Mouse (Mus musculus): ENCODE results near the gene Tpp1. TPM values are rescaled to one million over a fixed set of nuclear protein-coding genes. Genes with fewer than 3 reads are reported as not detected.
A peak's percentile ranks its signal among the peaks of the same experiment; 100 is the strongest.

The Tpp1 gene
- polyA plus RNA-seq, 1 experiment from 2014 or later: 77.5 TPM

DNA sequence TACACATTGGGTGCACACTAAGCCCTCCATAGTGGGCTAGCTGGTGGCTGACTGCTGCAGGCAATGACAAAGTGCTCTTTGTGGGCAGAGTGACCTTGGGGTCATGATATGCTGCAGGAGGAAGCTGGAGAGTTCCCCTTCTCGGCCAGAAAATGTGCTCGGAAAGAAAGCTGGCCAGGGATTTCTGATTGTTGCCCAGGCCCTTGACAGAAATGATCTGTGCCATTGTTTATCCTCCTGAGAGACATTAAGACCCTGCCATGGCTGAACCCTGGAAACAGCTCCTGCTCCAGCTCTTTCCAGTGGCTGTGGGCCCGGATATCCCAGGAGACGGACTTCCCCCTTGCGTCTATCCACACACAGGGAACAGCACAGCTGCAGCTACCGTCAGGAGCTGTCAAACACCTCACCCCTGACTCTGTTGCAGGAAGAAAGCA is 15.7 kb upstream of the Tpp1 start:
- no peak overlapping the region for H3K4me2 ChIP-seq (ENCODE audit: low read depth, low read length)
- no peaks in the 10 kb centered on the region for H3K9me3 ChIP-seq (replicated peaks; ENCODE audit: control insufficient read depth, low read length)
- H3K4me3 ChIP-seq (ENCODE audit: low read length): no peak overlapping the region
- H3K36me3 ChIP-seq (ENCODE audit: control insufficient read depth, insufficient read depth): peaks cover 12% of the 10 kb centered on the region; the same call in 1 of the 2 replicates
- 0 out of 2 replicates have a peak, but pooled peaks cover 7% of the 10 kb centered on the region for H3K4me1 ChIP-seq (ENCODE audit: control insufficient read depth, insufficient read depth, low read length)
- H3K27me3 ChIP-seq (ENCODE audit: control insufficient read depth, insufficient read depth, low read length): peaks cover 10% of the 10 kb centered on the region
- no peak; the same call in 1 of the 2 replicates for ATAC-seq (replicated peaks; ENCODE audit: extremely low read depth, insufficient read depth, low FRiP score)
- 22% methylated on average over 6 of the region's 6 CpGs for WGBS
- H3K9ac ChIP-seq (ENCODE audit: low read length): no peak overlapping the region
- H3K27ac ChIP-seq (ENCODE audit: low read length): peak overlapping the region; percentile 20

- WGBS: 89% methylated on average over 11 of the region's 11 CpGs
- no peak overlapping the region for H3K27ac ChIP-seq (ENCODE audit: low read length)
- peaks cover 7% of the 10 kb centered on the region for H3K4me1 ChIP-seq (ENCODE audit: control insufficient read depth, insufficient read depth, low read length)
- no peak overlapping the region for H3K4me3 ChIP-seq (ENCODE audit: low read length)
- no peak for ATAC-seq (replicated peaks; ENCODE audit: extremely low read depth, insufficient read depth, low FRiP score)
- 0 out of 2 replicates have a peak, but pooled peaks cover 5% of the 10 kb centered on the region for H3K36me3 ChIP-seq (ENCODE audit: control insufficient read depth, insufficient read depth)
- no peak overlapping the region for H3K4me2 ChIP-seq (ENCODE audit: low read depth, low read length)
- H3K27me3 ChIP-seq (ENCODE audit: control insufficient read depth, insufficient read depth, low read length): peaks cover 22% of the 10 kb centered on the region
- no peak overlapping the region for H3K9ac ChIP-seq (ENCODE audit: low read length)
- no peaks in the 10 kb centered on the region for H3K9me3 ChIP-seq (replicated peaks; ENCODE audit: control insufficient read depth, low read length)
Observed at GRCm38 (mm10) chr7:105764331-105764730, 12.3 kb upstream of the Tpp1 start.

DNA sequence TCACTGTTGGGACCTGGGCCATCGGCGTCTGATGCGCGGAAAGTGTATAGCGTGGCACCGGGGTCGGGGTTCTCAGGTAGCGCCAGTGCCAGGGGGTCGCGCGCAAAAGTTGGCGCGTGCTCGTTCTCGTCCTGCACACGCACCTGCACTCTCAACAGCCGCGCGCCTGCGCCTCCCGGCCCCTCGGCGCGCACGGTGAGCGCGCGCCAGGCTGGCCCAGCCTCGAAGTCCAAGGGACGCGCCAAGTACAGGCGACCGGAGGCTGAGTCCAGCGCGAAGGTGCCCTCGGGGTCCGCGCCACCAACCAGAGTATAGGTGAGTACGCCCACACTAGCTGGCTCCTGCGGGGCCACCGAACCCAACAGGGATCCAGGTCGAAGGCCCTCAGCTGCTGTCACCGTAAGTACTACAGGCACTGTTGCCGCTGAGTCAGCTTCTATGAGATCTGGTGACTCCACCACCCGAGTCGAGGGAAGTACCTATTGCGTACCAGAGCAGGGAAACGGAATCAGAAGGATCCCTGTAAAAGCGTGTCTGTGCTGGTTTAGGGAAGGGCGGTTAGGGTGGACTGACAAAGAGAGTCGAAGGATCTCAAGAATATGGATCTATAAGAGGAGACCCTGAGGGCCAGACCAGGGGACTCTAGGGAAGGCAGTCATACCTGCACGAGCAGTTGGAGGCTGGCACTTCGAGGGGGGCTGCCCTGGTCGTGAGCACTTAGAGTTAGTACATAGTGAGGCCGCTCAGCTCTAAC is 10.7 kb upstream of the Tpp1 start:
- no peak overlapping the region for H3K9ac ChIP-seq (ENCODE audit: low read length)
- peak overlapping the region; percentile 47 for H3K4me3 ChIP-seq (ENCODE audit: low read length)
- H3K27me3 ChIP-seq (ENCODE audit: control insufficient read depth, insufficient read depth, low read length): peaks cover 22% of the 10 kb centered on the region
- no peak overlapping the region for H3K27ac ChIP-seq (ENCODE audit: low read length)
- 0 out of 2 replicates have a peak, but pooled peaks cover 5% of the 10 kb centered on the region for H3K36me3 ChIP-seq (ENCODE audit: control insufficient read depth, insufficient read depth)
- no peaks in the 10 kb centered on the region for H3K9me3 ChIP-seq (replicated peaks; ENCODE audit: control insufficient read depth, low read length)
- no peak for ATAC-seq (replicated peaks; ENCODE audit: extremely low read depth, insufficient read depth, low FRiP score)
- H3K4me2 ChIP-seq (ENCODE audit: low read depth, low read length): peak overlapping the region; percentile 78
- H3K4me1 ChIP-seq (ENCODE audit: control insufficient read depth, insufficient read depth, low read length): peaks cover 7% of the 10 kb centered on the region
- 33% methylated on average over 55 of the region's 55 CpGs for WGBS

DNA sequence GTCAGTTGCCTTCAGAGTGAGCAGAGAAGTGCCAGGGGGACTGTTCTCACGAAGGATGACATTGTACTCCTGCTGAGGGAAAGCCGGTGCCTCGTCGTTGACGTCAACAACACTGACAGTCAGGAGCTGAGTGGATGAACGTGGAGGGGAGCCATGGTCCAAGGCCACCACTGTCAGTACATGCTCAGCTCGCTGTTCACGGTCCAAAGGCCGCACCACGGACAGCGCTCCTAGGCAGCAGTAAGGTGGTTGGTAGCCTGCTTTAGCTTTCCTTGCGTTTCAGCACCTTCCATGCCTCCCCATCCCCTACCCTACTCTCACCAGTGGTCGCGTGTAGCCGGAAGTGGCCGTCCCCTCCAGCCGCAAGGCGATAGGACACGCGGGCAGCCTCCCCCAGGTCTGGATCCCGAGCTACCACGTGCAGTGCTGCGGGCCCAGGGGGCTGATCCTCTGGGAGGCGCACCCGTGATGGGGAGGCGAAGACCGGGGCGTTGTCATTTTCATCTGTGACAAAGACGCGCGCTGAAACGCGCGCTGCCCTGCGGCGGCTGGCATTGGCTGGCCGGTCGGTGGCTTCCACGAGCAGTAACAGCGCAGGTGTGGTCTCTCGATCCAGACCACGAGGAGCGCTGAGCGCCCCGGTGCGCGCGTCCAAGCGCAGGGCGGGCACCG is 9.9 kb upstream of the Tpp1 start:
- H3K36me3 ChIP-seq (ENCODE audit: control insufficient read depth, insufficient read depth): 0 out of 2 replicates have a peak, but pooled peaks cover 5% of the 10 kb centered on the region
- ATAC-seq (replicated peaks; ENCODE audit: extremely low read depth, insufficient read depth, low FRiP score): no peak
- H3K4me1 ChIP-seq (ENCODE audit: control insufficient read depth, insufficient read depth, low read length): peaks cover 5% of the 10 kb centered on the region
- H3K27ac ChIP-seq (ENCODE audit: low read length): no peak overlapping the region
- H3K4me2 ChIP-seq (ENCODE audit: low read depth, low read length): peak overlapping the region; percentile 78
- H3K27me3 ChIP-seq (ENCODE audit: control insufficient read depth, insufficient read depth, low read length): peaks cover 22% of the 10 kb centered on the region
- peak overlapping the region; percentile 47 for H3K4me3 ChIP-seq (ENCODE audit: low read length)
- 31% methylated on average over 51 of the region's 51 CpGs for WGBS
- no peak overlapping the region for H3K9ac ChIP-seq (ENCODE audit: low read length)
- H3K9me3 ChIP-seq (replicated peaks; ENCODE audit: control insufficient read depth, low read length): no peaks in the 10 kb centered on the region

DNA sequence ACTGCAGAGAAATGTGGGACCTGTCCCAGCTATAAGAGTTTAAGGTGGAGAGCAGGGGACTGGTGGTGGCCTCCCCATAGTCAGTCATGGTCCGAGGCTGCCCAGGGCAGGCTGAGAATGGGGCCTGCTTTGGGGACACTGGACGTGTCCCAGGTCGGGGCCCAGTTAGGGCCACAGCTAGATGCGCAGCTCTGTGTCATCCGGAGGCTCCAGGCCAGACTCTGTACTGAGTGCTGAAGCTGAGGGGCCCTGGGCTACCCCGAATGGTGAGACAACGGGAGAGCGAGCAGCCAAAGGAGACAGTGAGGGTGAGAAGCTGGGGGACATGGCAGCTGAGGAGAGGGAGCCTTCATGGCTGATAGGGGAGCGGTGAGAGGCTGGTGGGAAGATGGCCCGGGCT is 1.2 kb upstream of the Tpp1 start:
- Histone ChIP-seq H3K4me3 (ENCODE audit: low read length) (no peak overlapping the region), H3K27me3 (ENCODE audit: control insufficient read depth, insufficient read depth, low read length) (no peaks in the 10 kb centered on the region), H3K4me1 (ENCODE audit: control insufficient read depth, insufficient read depth, low read length) (peaks cover 8% of the 10 kb centered on the region), H3K9me3 (replicated peaks; ENCODE audit: control insufficient read depth, low read length) (no peaks in the 10 kb centered on the region), H3K36me3 (ENCODE audit: control insufficient read depth, insufficient read depth) (peaks cover 3% of the 10 kb centered on the region), H3K27ac (ENCODE audit: low read length) (no peak overlapping the region), H3K4me2 (ENCODE audit: low read depth, low read length) (no peak overlapping the region), H3K9ac (ENCODE audit: low read length) (no peak overlapping the region)
- ATAC-seq (replicated peaks; ENCODE audit: extremely low read depth, insufficient read depth, low FRiP score): no peak
- 86% methylated on average over 10 of the region's 10 CpGs for WGBS

GRCm38 (mm10) chr7:105752716-105753115 is 681 bp upstream of the Tpp1 start:
- Histone ChIP-seq H3K4me1 (ENCODE audit: control insufficient read depth, insufficient read depth, low read length) (peaks cover 8% of the 10 kb centered on the region), H3K36me3 (ENCODE audit: control insufficient read depth, insufficient read depth) (peaks cover 3% of the 10 kb centered on the region), H3K27me3 (ENCODE audit: control insufficient read depth, insufficient read depth, low read length) (no peaks in the 10 kb centered on the region), H3K4me2 (ENCODE audit: low read depth, low read length) (no peak overlapping the region), H3K27ac (ENCODE audit: low read length) (no peak overlapping the region), H3K9me3 (replicated peaks; ENCODE audit: control insufficient read depth, low read length) (no peaks in the 10 kb centered on the region), H3K9ac (ENCODE audit: low read length) (no peak overlapping the region), H3K4me3 (ENCODE audit: low read length) (no peak overlapping the region)
- ATAC-seq (replicated peaks; ENCODE audit: extremely low read depth, insufficient read depth, low FRiP score): no peak
- 80% methylated on average over 2 of the region's 2 CpGs for WGBS

- H3K4me2 ChIP-seq (ENCODE audit: low read depth, low read length): no peak overlapping the region
- no peaks in the 10 kb centered on the region for H3K9me3 ChIP-seq (replicated peaks; ENCODE audit: control insufficient read depth, low read length)
- H3K27ac ChIP-seq (ENCODE audit: low read length): no peak overlapping the region
- WGBS: 58% methylated on average over 2 of the region's 2 CpGs
- peaks cover 20% of the 10 kb centered on the region for H3K4me1 ChIP-seq (ENCODE audit: control insufficient read depth, insufficient read depth, low read length)
- no peaks in the 10 kb centered on the region for H3K27me3 ChIP-seq (ENCODE audit: control insufficient read depth, insufficient read depth, low read length)
- no peak overlapping the region for H3K9ac ChIP-seq (ENCODE audit: low read length)
- peaks cover 10% of the 10 kb centered on the region for H3K36me3 ChIP-seq (ENCODE audit: control insufficient read depth, insufficient read depth)
- no peak for ATAC-seq (replicated peaks; ENCODE audit: extremely low read depth, insufficient read depth, low FRiP score)
- no peak overlapping the region for H3K4me3 ChIP-seq (ENCODE audit: low read length)
Observed at GRCm38 (mm10) chr7:105747776-105748175, 4.3 kb downstream of the Tpp1 start.

- Histone ChIP-seq H3K9ac (ENCODE audit: low read length) (peak within 1 kb of the TSS; percentile 95), H3K27me3 (ENCODE audit: control insufficient read depth, insufficient read depth, low read length) (no peaks in the 10 kb centered on the region), H3K4me2 (ENCODE audit: low read depth, low read length) (peak within 1 kb of the TSS; percentile 91), H3K9me3 (replicated peaks; ENCODE audit: control insufficient read depth, low read length) (no peaks in the 10 kb centered on the region), H3K4me1 (ENCODE audit: control insufficient read depth, insufficient read depth, low read length) (peaks cover 17% of the 10 kb centered on the region), H3K27ac (ENCODE audit: low read length) (peak within 1 kb of the TSS; percentile 87), H3K36me3 (ENCODE audit: control insufficient read depth, insufficient read depth) (peaks cover 25% of the 10 kb centered on the region), H3K4me3 (ENCODE audit: low read length) (peak within 1 kb of the TSS; percentile 90)
- 1% methylated on average over 67 of the region's 67 CpGs for WGBS
- ATAC-seq (replicated peaks; ENCODE audit: extremely low read depth, insufficient read depth, low FRiP score): peak; percentile 97
Observed at GRCm38 (mm10) chr7:105743926-105744590, 8.0 kb downstream of the Tpp1 start, which contains the start of gene Taf10. Gene Taf10, minus strand, starts transcription at chr7:105744361.

Measured in heart, embryonic 16.5 days (tissue).